Mouse (Mus musculus): ENCODE measurements at regions not wholly inside any gene's neighbourhood (a gene's known extent, or its start where the extent isn't known, plus 50 kb on each side); places are given as distances from the start of the nearest gene placed in this dataset.

GRCm38 (mm10) chr2:133671528-133671927, 119.6 kb downstream of the Bmp2 start:
- TF ChIP-seq CTCF (IDR thresholded peaks at IDR 0.05; ENCODE audit: extremely low read depth, insufficient read length, insufficient replicate concordance, low read depth, low read length): no peak
- no peak for TF ChIP-seq POLR2A (IDR thresholded peaks at IDR 0.05; ENCODE audit: low read depth, low read length)
